Mouse (Mus musculus) limb, embryonic 14.5 days (tissue): Measurements from ENCODE around the gene Rgcc. TPM values are rescaled to one million over a fixed set of nuclear protein-coding genes. Genes with fewer than 3 reads are reported as not detected.

Source experiments
- ATAC-seq: fragments of 200-750 bp; cut with Nextera tagmentation; 2 replicates; pipeline ENCODE4 v1.8.0; 2017; ENCODE audit warnings: low read depth, moderate number of reproducible peaks, moderate TSS enrichment; ENCODE audit not compliant: low FRiP score
- DNase-seq: peaks from one replicate; pipeline ENCODE4 v3.0.0-alpha.2; 2015; ENCODE audit warnings: low spot score
- H3K27ac ChIP-seq: fragments of 300-500 bp; sonication (generic); replicated peaks from 2 replicates; pipeline ENCODE4 v1.5.1; 2014; ENCODE audit warnings: low read depth, mild to moderate bottlenecking, low read length, moderate library complexity, mixed read lengths
- H3K27me3 ChIP-seq: fragments of 300-500 bp; sonication (generic); 2 replicates; pipeline ENCODE4 v1.6.1; 2014; ENCODE audit warnings: low read length, mixed read lengths; ENCODE audit not compliant: control insufficient read depth, insufficient read depth
- H3K36me3 ChIP-seq: fragments of 300-500 bp; sonication (generic); 2 replicates; pipeline ENCODE4 v1.6.1; 2014; ENCODE audit warnings: mild to moderate bottlenecking, low read length, moderate library complexity, mixed read lengths; ENCODE audit not compliant: control insufficient read depth, insufficient read depth
- H3K4me1 ChIP-seq: fragments of 300-500 bp; sonication (generic); 2 replicates; pipeline ENCODE4 v1.6.1; 2014; ENCODE audit warnings: antibody characterized with exemption, low read length, mixed read lengths; ENCODE audit not compliant: control insufficient read depth, insufficient read depth
- H3K4me2 ChIP-seq: fragments of 300-500 bp; sonication (generic); replicated peaks from 2 replicates; pipeline ENCODE4 v1.6.1; 2014; ENCODE audit warnings: low read depth, mild to moderate bottlenecking, low read length, moderate library complexity; ENCODE audit not compliant: severe bottlenecking
- H3K4me3 ChIP-seq: fragments of 300-500 bp; sonication (generic); replicated peaks from 2 replicates; pipeline ENCODE4 v1.5.1; 2014; ENCODE audit warnings: low read length
- H3K9ac ChIP-seq: fragments of 300-500 bp; sonication (generic); 2 replicates; pipeline ENCODE4 v1.6.1; 2014; ENCODE audit warnings: mild to moderate bottlenecking, low read depth, low read length, moderate library complexity; ENCODE audit not compliant: severe bottlenecking
- H3K9me3 ChIP-seq: fragments of 300-500 bp; sonication (generic); 2 replicates; pipeline ENCODE4 v1.6.1; 2016; ENCODE audit warnings: low read length; ENCODE audit not compliant: control insufficient read depth
- POLR2A ChIP-seq: fragments of 200-500 bp; IDR thresholded peaks from 2 replicates; pipeline ENCODE4 v1.8.0; 2012; ENCODE audit warnings: inconsistent platforms, mild to moderate bottlenecking, moderate library complexity, borderline replicate concordance; ENCODE audit not compliant: insufficient read depth, insufficient read length; ENCODE audit errors: extremely low read depth
- WGBS: fragments of 180-500 bp; shearing (Covaris S2); extraction: QIAGEN DNeasy Blood & Tissue Kit; methylation state at CpG from one replicate; pipeline ENCODE4 v1.1.7; 2014; 5-methylcytosine and 5-hydroxymethylcytosine counted together
- polyA plus RNA-seq, 2 experiments: library from polyadenylated mRNA; depleted of rRNA in 1 of 2; stranded (reverse) in 1 of 2; unstranded in 1 of 2; fragments of >200 nt; fragmentation: Nextera tagmentation in 1 of 2; extraction: Ambion mirVana in 1 of 2; gene quantifications; 2 replicates each; pipeline versions ENCODE4 v1.2.1 to v1.2.3; 2012 to 2014

The Rgcc gene
- polyA plus RNA-seq, 2 experiments, result 55.9 to 65.0 TPM

- no peak for TF ChIP-seq POLR2A
- no peak for DNase-seq
- Histone ChIP-seq H3K9ac (no peak overlapping the region), H3K4me3 (no peak overlapping the region), H3K4me1 (peaks cover 20% of the 10 kb centered on the region), H3K27ac (no peak overlapping the region), H3K4me2 (no peak overlapping the region), H3K36me3 (no peaks in the 10 kb centered on the region), H3K9me3 (no peaks in the 10 kb centered on the region), H3K27me3 (0 out of 2 replicates have a peak, but pooled peaks cover 3% of the 10 kb centered on the region)
- 80% methylated on average over 7 of the region's 7 CpGs for WGBS
- ATAC-seq, result no peak
Observed at GRCm38 (mm10) chr14:79296201-79296600, 5.2 kb downstream of the Rgcc start.

- Histone ChIP-seq H3K4me1 (peaks cover 24% of the 10 kb centered on the region), H3K4me3 (no peak overlapping the region), H3K27ac (no peak overlapping the region), H3K4me2 (no peak overlapping the region), H3K27me3 (0 out of 2 replicates have a peak, but pooled peaks cover 3% of the 10 kb centered on the region), H3K9ac (no peak overlapping the region), H3K9me3 (no peaks in the 10 kb centered on the region), H3K36me3 (no peaks in the 10 kb centered on the region)
- WGBS, result 71% methylated on average over 9 of the region's 9 CpGs
- ATAC-seq, result no peak
- no peak for TF ChIP-seq POLR2A
- DNase-seq, result no peak
Observed at GRCm38 (mm10) chr14:79295579-79295978, 5.9 kb downstream of the Rgcc start.

GRCm38 (mm10) chr14:79294950-79295349 is 6.5 kb downstream of the Rgcc start:
- H3K4me3 ChIP-seq, result no peak overlapping the region
- no peak for DNase-seq
- ATAC-seq, result no peak
- no peaks in the 10 kb centered on the region for H3K27me3 ChIP-seq
- no peak overlapping the region for H3K4me2 ChIP-seq
- no peaks in the 10 kb centered on the region for H3K36me3 ChIP-seq
- WGBS, result 70% methylated on average over 5 of the region's 5 CpGs
- no peak overlapping the region for H3K27ac ChIP-seq
- peaks cover 24% of the 10 kb centered on the region for H3K4me1 ChIP-seq
- no peaks in the 10 kb centered on the region for H3K9me3 ChIP-seq
- TF ChIP-seq POLR2A, result no peak
- no peak overlapping the region for H3K9ac ChIP-seq

- no peak overlapping the region for H3K4me3 ChIP-seq
- ATAC-seq (no peak), DNase-seq (no peak)
- WGBS, result 82% methylated on average over 8 of the region's 8 CpGs
- no peak overlapping the region for H3K9ac ChIP-seq
- H3K27me3 ChIP-seq, result no peaks in the 10 kb centered on the region
- H3K27ac ChIP-seq, result no peak overlapping the region
- peaks cover 23% of the 10 kb centered on the region for H3K4me1 ChIP-seq
- H3K4me2 ChIP-seq, result no peak overlapping the region
- no peak for TF ChIP-seq POLR2A
- H3K36me3 ChIP-seq, result no peaks in the 10 kb centered on the region
- H3K9me3 ChIP-seq, result no peaks in the 10 kb centered on the region
Observed at GRCm38 (mm10) chr14:79294051-79294814, 7.2 kb downstream of the Rgcc start.

GRCm38 (mm10) chr14:79293119-79293780 is 8.2 kb downstream of the Rgcc start:
- DNase-seq (no peak), ATAC-seq (no peak)
- Histone ChIP-seq H3K9ac (no peak overlapping the region), H3K9me3 (no peaks in the 10 kb centered on the region), H3K36me3 (no peaks in the 10 kb centered on the region), H3K27me3 (no peaks in the 10 kb centered on the region), H3K27ac (no peak overlapping the region), H3K4me3 (no peak overlapping the region), H3K4me2 (no peak overlapping the region), H3K4me1 (peaks cover 23% of the 10 kb centered on the region)
- WGBS, result 56% methylated on average over 9 of the region's 16 CpGs
- no peak for TF ChIP-seq POLR2A
